Mouse (Mus musculus) embryonic facial prominence, embryonic 12.5 days (tissue): ENCODE measurements around the gene Serpina5. TPM values are rescaled to one million over a fixed set of nuclear protein-coding genes. Genes with fewer than 3 reads are reported as not detected.

ENCODE experiments used
- polyA plus RNA-seq: library from polyadenylated mRNA; unstranded; fragments of >200 nt; fragmentation: Nextera tagmentation; extraction: Ambion mirVana; gene quantifications from 2 replicates; pipeline ENCODE4 v1.2.1, GENCODE M21; 2016

Serpina5 gene
- polyA plus RNA-seq, 1 experiment from 2014 or later, result not detected

Other genes starting within 250 kb of the Serpina5 start
- not detected in 2 replicates for gene Serpina1a, start 237.6 kb upstream of the Serpina5 start, polyA plus RNA-seq
- gene Serpina1c, start 196.2 kb upstream of the Serpina5 start, polyA plus RNA-seq, result not detected in 2 replicates
- not detected in 2 replicates for gene Serpina1e, start 142.1 kb upstream of the Serpina5 start, polyA plus RNA-seq
- gene Serpina11, start 111.2 kb upstream of the Serpina5 start, polyA plus RNA-seq, result not detected in 2 replicates
- gene Serpina9, start 87.4 kb upstream of the Serpina5 start, polyA plus RNA-seq, result 0.22 TPM in 1 of 2 replicates, not detected in the other
- not detected in 2 replicates for gene Serpina12, start 56.7 kb upstream of the Serpina5 start, polyA plus RNA-seq
- not detected in 2 replicates for gene Serpina3a, start 11.6 kb downstream of the Serpina5 start, polyA plus RNA-seq
- not detected in 2 replicates for gene Serpina3b, start 26.9 kb downstream of the Serpina5 start, polyA plus RNA-seq
- not detected in 2 replicates for gene Serpina3c, start 52.8 kb downstream of the Serpina5 start, polyA plus RNA-seq
- gene Serpina3f, start 113.4 kb downstream of the Serpina5 start, polyA plus RNA-seq, result 0.08 and 0.14 TPM in 2 replicates
- gene Serpina3g, start 135.1 kb downstream of the Serpina5 start, polyA plus RNA-seq, result 1.2 TPM in 2 replicates
- gene Serpina3i, start 162.0 kb downstream of the Serpina5 start, polyA plus RNA-seq, result 0.13 TPM in 1 of 2 replicates, not detected in the other
- not detected in 2 replicates for gene Serpina3j, start 213.4 kb downstream of the Serpina5 start, polyA plus RNA-seq
- not detected in 2 replicates for gene Serpina3k, start 237.4 kb downstream of the Serpina5 start, polyA plus RNA-seq
- gene Serpina3m, start 237.4 kb downstream of the Serpina5 start, polyA plus RNA-seq, result not detected in 2 replicates